Mouse (Mus musculus) liver, embryonic 14.5 days (tissue): ENCODE measurements at regions not wholly inside any gene's neighbourhood (a gene's known extent, or its start where the extent isn't known, plus 50 kb on each side); places are given as distances from the start of the nearest gene placed in this dataset.

ENCODE experiments used
- CTCF ChIP-seq: IDR thresholded peaks from 2 replicates; pipeline ENCODE4 v1.5.1; 2016; ENCODE audit warnings: antibody characterized with exemption, low read depth, control low read depth
- EP300 ChIP-seq: IDR thresholded peaks from 2 replicates; pipeline ENCODE4 v1.6.1; 2016; ENCODE audit warnings: antibody characterized with exemption, low read depth

GRCm38 (mm10) chr10:87652139-87652740, 130.6 kb downstream of the Pah start:
- TF ChIP-seq CTCF = no peak
- TF ChIP-seq EP300 = no peak
